Comparison of ENCODE assay signal across 8 mouse cellular contexts in genomic region chr4:130738527-130738926, GRCm38 (mm10). TPM values are rescaled to one million over a fixed set of nuclear protein-coding genes. Genes with fewer than 3 reads are reported as not detected.
A peak's percentile ranks its signal among the peaks of the same experiment; 100 is the strongest.
DNase-seq lines count a peak whose midpoint lies in the region; ATAC-seq and TF ChIP-seq lines count a peak whose summit lies in the region.

No protein-coding gene starts in this region.

- no peak overlapping the region for H3K27ac ChIP-seq in ES-E14 (ENCODE audit: insufficient read depth, low read depth, low read length, poor library complexity, severe bottlenecking)
- H3K27ac ChIP-seq in limb, embryonic 14.5 days (replicated peaks; ENCODE audit: low read depth, low read length) = no peak overlapping the region

- in situ Hi-C loops in ES-E14 (cut with MboI; ENCODE audit: low sequenced_read_pairs in 2 of 2, unreplicated experiment in 2 of 2) = no loop called here

- ATAC-seq in limb, embryonic 14.5 days (ENCODE audit: low FRiP score, low read depth) = peak; percentile 37; the same call in 1 of the 2 replicates

- peak; percentile 53 to 83 for DNase-seq in adrenal gland, adult (ENCODE audit: inconsistent age in 2 of 2, low spot score in 1 of 2)
- no peak for DNase-seq in adrenal gland, adult 8-10 months
- DNase-seq in ES-E14 (ENCODE audit: low read depth, low spot score) = peak; percentile 55
- DNase-seq in cerebellum, adult 8-10 months = peak; percentile 41
- DNase-seq in frontal cortex, postnatal 36 days (ENCODE audit: low spot score in 2 of 2) = peak; percentile 51 to 79
- DNase-seq in kidney, adult 18-20 months = peak; percentile 66
- peak; percentile 66 for DNase-seq in limb, embryonic 14.5 days (ENCODE audit: low spot score)
- DNase-seq in naive thymus-derived CD4-positive, alpha-beta T cell, adult 2 months (ENCODE audit: low read depth) = peak; percentile 60

- no peak for TF ChIP-seq POLR2A in limb, embryonic 14.5 days (IDR thresholded peaks at IDR 0.05; ENCODE audit: borderline replicate concordance, extremely low read depth, insufficient read depth, insufficient read length)

- no peak overlapping the region for H3K4me3 ChIP-seq in ES-E14 (ENCODE audit: insufficient read depth in 1 of 2, low read depth in 1 of 2, low read length in 2 of 2, poor library complexity in 1 of 2, severe bottlenecking in 1 of 2)
- H3K4me3 ChIP-seq in limb, embryonic 14.5 days (replicated peaks; ENCODE audit: low read length) = no peak overlapping the region

- 71% methylated on average over 2 of the region's 2 CpGs for WGBS in limb, embryonic 14.5 days

- H3K9ac ChIP-seq in ES-E14 (ENCODE audit: insufficient read depth, low read depth, low read length, poor library complexity, severe bottlenecking) = no peak overlapping the region
- no peak overlapping the region for H3K9ac ChIP-seq in limb, embryonic 14.5 days (ENCODE audit: low read depth, low read length, severe bottlenecking)

- peaks cover 0 to 6% of the 10 kb centered on the region in 2 experiments; a peak in 1 of 4 replicates for H3K4me1 ChIP-seq in ES-E14 (ENCODE audit: control insufficient read depth in 2 of 2, insufficient read depth in 2 of 2, low read length in 2 of 2, poor library complexity in 1 of 2)
- H3K4me1 ChIP-seq in limb, embryonic 14.5 days (ENCODE audit: control insufficient read depth, insufficient read depth, low read length) = no peaks in the 10 kb centered on the region

- no peaks in the 10 kb centered on the region for H3K9me3 ChIP-seq in ES-E14 (ENCODE audit: control insufficient read depth, insufficient read depth, low read depth, low read length)
- no peaks in the 10 kb centered on the region for H3K9me3 ChIP-seq in limb, embryonic 14.5 days (ENCODE audit: control insufficient read depth, low read length)

- peaks cover 19% of the 10 kb centered on the region for H3K36me3 ChIP-seq in ES-E14 (ENCODE audit: control insufficient read depth, insufficient read depth, low read length, poor library complexity, severe bottlenecking)
- H3K36me3 ChIP-seq in limb, embryonic 14.5 days (ENCODE audit: control insufficient read depth, insufficient read depth, low read length) = peaks cover 34% of the 10 kb centered on the region

- no peaks in the 10 kb centered on the region for H3K27me3 ChIP-seq in limb, embryonic 14.5 days (ENCODE audit: control insufficient read depth, insufficient read depth, low read length)

- no peak overlapping the region for H3K4me2 ChIP-seq in limb, embryonic 14.5 days (replicated peaks; ENCODE audit: low read depth, low read length, severe bottlenecking)

TF ChIP-seq in ES-E14, 5 proteins besides CTCF, POLR2A, EP300 and RAD21:
- TF ChIP-seq HCFC1 (IDR thresholded peaks at IDR 0.05; ENCODE audit: borderline replicate concordance, insufficient read depth, low read length) = no peak
- TF ChIP-seq ZNF384 (IDR thresholded peaks at IDR 0.05; ENCODE audit: low read depth, low read length) = no peak
- TF ChIP-seq MAFK (IDR thresholded peaks at IDR 0.05; ENCODE audit: insufficient read depth, low read depth, low read length) = no peak
- no peak for TF ChIP-seq CHD2 (IDR thresholded peaks at IDR 0.05; ENCODE audit: low read depth, low read length)
- TF ChIP-seq ZC3H11A (IDR thresholded peaks at IDR 0.05; ENCODE audit: borderline replicate concordance, low read depth, low read length) = no peak

RNA-seq across cellular contexts. Expression of gene Sdc3, which starts 53.8 kb away (rescaled TPM):
- total RNA-seq in adrenal gland, adult 8-10 months (2022) = 100 to 1,000 TPM; 332 to 626 (median 448) TPM
- total RNA-seq in ES-E14 (2012; rRNA removed) = 6.6 and 8.7 TPM in 2 replicates
- 89.5 and 146 TPM in 2 replicates for polyA plus RNA-seq in limb, embryonic 14.5 days (2012; rRNA removed)
- polyA plus RNA-seq in limb, embryonic 14.5 days (2014; fragmentation: Nextera tagmentation; extraction: Ambion mirVana) = 35.4 and 41.1 TPM in 2 replicates

Comparison
In these comparisons a context has a peak if more than half of its experiments do, and no peak if none do; other contexts are left out.
1. RNA of gene Sdc3, which starts 53.8 kb away (total RNA-seq): 332 to 626 TPM in adrenal gland, adult 8-10 months; 6.6 to 8.7 TPM in ES-E14; every median in the first group is over 10 times any median in the second.